Mouse (Mus musculus) gastrocnemius, postnatal 14 days (tissue): Measurements from ENCODE around the gene Lmntd1. TPM values are rescaled to one million over a fixed set of nuclear protein-coding genes. Genes with fewer than 3 reads are reported as not detected.

Experiments used
- DNase-seq: peaks from one replicate; pipeline ENCODE4 v3.0.0; 2021; ENCODE audit warnings: mixed read lengths
- intact Hi-C: fragments of 180-260 bp; cut with DNase I; formaldehyde crosslinking; loops from one replicate; pipeline ENCODE4 v1.15.1; 2025; ENCODE audit warnings: low total_unique reads
- total RNA-seq, 2 experiments: library from RNA; stranded (reverse); gene quantifications; 2 replicates each; pipeline ENCODE4 v1.2.3; 2021

Lmntd1 gene
- total RNA-seq, 2 experiments from 2014 or later: 0.16 to 0.43 TPM

DNA sequence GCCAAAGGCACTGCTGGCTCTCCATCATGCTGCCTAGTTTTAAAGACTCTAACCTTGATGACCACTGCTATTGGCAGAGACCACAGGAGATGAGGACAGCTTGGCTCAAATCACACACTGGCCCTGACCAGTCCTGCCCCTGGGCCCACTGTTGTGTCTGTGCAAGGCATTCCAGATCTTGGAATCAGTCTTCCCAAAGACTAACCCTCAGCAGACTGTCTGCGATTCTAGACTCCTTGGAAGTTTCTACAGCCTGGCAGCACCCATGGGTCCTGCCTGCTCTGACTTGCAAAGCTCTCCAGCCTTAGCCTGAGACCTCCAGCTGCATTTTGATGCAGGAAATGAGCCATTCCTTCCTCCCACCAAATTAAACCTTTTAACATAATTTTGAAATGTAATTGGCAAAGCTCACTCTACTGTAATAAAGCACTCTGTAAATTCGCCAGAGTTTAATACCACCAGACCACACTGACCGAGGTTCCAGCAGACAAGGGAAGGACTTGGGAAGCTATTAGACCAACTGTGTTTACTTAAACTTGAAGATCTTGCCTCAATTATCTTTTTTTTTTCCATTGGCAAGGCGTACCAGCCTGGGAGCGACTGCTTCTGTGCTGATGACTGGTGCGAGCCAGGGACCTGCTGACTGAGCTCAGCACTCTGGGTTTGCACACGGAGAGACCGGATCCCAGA is 168.2 kb downstream of the Lmntd1 start:
- intact Hi-C loops: no loop called here

DNA sequence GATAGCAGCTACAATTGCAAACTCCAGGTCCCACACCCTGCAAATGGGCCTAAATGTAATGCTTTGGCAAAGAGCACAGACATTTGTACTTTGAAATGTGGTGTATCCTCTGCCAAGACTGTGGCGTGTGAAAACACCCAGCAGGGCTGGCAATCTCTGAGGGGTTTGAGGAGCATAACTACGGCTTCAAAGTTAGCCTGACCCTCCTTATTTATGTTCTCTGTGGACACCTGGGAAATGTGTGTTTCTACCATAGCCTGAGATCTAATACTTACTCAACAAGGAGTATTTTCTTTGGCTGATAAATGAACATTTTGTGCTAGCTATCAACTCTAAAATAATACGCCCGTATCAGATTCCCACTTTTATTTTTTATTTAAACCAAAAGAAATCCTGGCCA is 168.7 kb downstream of the Lmntd1 start:
- intact Hi-C loops: no loop called here

More for the DNA sequence above, 168.2 kb downstream of the Lmntd1 start:
- peak; percentile 53 for DNase-seq

DNA sequence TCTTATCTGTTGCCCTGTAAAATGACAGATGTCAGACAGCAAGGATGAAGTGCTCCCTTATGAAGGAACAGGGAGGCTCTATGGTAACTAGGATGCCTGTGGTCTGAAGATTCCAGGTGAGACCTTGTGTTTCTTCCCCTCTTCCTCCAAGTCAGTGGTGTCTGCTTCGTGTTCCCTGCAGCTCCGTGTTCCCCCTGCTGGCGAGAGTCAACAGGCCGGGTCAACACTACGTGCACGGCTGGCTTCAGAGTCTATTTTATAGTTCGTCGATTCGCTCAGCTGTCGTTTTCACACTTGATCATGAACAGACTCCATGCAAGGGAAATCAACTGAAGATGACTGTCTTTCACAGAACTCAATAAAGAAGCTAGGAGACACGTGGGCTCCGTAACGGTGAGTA is 171.3 kb downstream of the Lmntd1 start:
- DNase-seq: no peak
- intact Hi-C loops: no loop called here

More for the DNA sequence above, 168.7 kb downstream of the Lmntd1 start:
- DNase-seq: no peak

DNA sequence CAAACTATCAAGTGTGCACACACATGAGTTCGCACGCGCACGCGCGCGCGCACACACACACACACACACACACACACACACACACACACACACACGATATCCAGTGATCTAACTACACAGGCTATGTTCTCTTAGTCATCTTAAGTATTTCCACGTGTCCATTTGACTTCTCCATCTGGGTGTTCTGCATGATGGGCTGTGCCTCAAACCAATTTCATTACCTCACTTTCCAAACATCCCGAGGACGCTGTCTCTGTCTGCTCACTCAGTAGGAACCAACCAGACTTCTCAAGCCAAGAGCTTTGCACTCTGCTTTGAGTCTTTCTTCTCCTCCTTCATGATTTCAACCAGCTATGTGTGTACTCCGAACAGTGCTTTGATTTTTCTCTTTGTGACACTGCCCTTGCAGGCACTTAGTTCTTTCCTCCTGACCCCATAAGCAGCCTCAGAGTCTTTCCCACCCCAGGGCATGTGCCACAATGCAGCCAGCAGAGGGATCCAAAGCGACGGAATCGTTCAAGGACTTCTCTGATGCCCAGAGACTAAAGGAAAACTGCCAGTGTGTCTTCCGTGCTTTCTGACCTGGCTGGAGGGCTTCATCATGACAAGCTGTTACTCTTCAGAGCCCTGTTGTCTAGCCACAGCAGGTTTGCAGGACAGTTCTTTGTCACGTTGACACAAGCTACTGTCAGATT is 172.6 kb downstream of the Lmntd1 start:
- intact Hi-C loops: no loop called here
- peak; percentile 46 for DNase-seq

DNA sequence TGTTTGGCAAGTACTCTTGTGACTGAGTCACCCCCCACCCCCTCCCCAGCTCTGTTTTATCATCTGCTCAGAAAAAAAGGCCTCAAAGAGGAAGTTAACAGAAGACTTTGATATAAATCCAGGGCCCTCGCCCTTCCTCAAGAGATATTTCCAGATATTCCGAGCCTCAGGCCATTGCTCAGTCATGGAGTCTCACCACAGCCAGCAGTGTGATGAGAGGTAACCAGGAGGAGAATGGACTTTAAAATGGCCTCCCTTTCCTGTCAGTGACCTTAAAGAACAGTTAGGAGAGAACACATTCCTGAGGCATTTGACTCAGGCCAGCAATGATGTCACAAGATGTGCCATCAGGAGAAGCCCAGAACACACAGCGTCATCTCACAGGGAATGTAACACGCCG is 175.3 kb downstream of the Lmntd1 start:
- DNase-seq: no peak
- intact Hi-C loops: no loop called here

DNA sequence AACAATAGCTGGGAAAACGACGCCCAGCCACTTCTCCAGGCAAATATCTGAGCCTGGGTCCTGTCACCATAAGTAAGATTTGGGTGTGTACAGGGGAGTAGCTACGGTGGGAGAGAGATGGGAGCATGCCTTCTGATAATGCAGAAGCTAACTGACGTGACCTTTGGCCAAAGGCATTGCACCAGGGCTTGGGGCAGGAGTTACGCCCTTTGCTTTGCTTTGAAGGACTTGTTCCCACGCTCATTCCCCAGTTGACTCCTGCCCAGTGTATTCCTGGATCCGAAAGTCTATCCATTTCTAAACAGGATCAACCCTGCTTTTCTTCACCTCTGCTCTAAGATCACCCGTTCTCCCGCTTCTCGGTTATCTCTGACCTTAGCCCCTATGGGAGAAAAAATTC is 178.4 kb downstream of the Lmntd1 start:
- DNase-seq: no peak
- intact Hi-C loops: no loop called here

DNA sequence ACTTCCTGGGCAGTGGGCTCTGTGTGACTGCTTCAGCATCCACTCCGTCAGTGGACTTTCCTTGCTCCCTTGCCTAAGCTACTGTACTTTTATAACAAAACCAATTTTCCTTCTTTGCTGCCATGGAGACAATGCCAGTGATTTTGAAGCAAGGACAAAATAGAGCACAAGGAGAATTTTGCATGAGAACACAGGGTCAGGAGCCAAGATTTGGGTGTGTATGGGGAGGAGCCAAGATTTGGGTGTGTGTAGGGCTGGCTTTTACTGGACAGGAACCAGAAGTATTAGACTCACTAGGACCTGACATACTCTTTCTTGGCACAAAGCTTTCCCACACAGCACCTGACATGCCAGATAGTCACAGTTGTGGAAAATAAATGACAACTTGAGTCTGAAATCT is 179.0 kb downstream of the Lmntd1 start:
- DNase-seq: no peak
- intact Hi-C loops: no loop called here

DNA sequence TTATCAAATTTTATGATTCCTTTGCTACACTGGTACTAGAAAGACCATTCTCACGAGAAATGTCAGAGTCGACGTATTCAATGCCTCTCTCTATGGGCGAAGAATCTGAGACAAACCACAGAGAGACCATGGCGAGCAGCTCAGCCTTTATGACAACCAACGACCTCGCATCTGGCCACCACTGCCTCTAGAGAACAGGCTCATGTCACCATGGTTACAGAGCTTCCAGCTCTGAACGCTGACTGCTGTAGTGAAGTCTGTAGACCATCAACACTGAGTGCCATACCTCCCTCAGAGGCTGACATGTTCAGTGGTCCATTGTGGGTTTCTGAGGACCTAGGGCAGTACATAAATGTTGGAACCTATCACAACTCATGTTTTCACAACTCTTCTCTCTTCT is 180.2 kb downstream of the Lmntd1 start:
- intact Hi-C loops: no loop called here
- no peak for DNase-seq

DNA sequence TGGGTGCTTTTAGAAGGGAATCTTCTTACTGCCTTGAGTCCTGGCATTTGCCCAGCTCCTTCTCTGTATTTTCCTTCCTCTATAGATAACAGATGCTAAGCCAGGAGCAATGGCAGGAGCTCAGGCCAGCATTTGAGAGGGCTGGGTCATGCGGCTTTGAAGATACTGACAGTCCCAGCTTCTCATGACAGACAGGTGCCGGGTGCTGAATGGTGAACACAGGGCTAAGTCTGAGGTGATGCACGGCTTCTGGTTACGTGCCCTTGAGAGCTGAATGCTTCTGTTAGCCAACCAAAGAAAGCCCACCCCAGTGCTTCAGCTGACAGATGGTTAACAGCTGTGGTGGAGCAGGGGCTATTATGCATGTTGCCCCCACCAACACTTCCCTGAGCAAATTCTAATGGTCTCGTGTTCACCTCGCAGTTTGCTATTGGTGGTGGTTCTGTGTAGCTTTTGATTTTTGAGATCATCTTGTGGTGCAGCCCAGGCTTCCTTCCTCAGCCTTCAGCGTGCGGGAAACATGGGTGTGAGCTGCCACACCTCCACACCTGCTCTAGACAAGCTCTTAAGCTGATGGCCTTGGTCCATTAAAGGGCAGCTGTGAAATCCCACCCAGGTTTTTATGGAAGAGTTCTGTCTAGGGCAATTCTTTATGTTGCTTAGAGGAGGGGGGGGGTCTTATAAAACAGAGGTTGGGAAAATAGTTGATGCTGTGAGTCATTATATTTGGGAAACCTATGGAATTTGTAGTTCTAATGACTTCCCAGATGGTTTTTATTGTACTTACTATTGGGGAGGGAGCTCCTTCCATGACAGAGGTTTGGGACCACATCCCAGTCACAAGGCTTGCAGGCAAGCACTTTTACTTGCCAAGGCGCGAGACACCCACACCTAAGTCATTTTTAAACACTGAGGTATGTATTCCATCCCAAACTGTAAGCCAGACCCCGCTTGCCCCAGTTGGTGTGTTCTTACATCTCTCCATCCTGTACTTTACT is 181.1 kb downstream of the Lmntd1 start:
- DNase-seq: no peak
- intact Hi-C loops: no loop called here

DNA sequence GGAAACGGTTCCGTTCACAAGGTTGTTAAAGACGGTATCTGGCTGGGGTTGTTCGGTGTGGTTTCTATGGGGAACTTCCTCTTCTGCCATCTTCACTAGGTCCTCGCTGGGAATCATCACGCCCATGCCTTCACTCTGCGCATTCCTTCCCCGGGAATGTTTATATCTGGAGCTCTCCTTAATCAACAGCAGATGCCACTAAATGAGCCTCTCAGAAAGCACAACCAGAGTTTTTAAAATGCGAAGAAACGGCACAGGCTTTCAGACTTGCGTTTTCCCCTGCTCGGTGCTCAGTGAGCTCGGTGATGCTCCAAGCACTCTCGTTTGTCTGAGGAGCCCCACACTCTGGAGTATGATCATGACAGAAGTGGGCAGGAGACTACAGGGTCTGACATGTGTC is 182.4 kb downstream of the Lmntd1 start:
- intact Hi-C loops: no loop called here
- no peak for DNase-seq

DNA sequence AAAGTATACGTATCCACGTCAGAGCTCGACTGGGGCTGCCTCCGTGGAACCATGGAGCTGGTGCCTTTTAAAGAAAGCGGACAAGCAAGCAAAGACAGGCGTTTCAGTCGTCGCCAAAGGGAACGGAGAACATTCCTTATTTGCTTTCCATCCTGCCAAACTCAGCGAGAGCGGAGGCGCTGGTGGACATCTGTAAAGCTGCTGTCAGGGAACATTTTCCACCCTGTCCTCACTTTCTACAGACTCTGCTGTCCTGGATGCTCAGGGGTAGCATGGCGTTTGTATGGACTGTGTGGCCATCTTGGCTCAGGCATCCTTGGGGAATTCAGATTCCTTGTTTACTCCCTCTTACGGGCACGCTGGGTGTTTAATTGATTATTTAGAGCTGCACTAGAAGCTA is 186.7 kb downstream of the Lmntd1 start:
- no peak for DNase-seq
- intact Hi-C loops: no loop called here

DNA sequence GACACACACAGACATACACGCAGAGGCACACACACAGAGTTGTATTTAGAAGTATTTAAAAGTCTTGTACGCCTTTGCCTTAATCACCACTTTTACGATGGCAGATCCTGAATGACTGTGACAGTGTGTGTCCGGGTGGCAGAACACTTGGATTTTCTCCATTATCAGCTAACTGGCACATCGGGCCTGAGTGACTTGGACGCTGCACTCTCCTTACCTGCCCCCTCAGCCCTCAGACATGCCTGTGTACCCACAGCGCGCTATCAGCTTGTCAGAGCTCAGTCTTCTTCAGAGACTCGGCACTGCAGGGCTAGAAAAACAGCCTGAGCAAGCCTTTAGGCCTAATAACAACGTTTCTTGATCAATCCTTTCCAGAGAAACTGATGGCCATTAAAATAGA is 187.6 kb downstream of the Lmntd1 start:
- intact Hi-C loops: no loop called here
- DNase-seq: no peak

DNA sequence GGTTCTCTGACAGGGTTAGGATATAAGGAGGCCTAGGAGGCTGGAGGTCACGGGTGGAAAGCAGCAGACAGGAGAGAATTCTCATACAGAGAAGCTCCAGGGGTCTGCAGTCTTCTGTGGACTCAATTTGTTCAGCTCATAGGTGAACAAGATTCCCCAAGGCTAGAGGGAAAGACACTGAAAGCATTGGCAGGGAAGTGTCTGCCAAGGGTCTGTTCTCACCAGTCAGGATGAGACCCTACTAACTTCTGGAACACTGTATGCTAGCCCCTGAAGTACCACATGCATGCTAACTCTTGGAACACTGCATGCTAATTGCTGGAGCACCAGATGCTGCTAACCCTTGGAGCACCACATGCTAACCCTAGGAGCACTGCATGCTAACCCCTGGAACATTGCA is 190.0 kb downstream of the Lmntd1 start:
- intact Hi-C loops: no loop called here
- DNase-seq: no peak

DNA sequence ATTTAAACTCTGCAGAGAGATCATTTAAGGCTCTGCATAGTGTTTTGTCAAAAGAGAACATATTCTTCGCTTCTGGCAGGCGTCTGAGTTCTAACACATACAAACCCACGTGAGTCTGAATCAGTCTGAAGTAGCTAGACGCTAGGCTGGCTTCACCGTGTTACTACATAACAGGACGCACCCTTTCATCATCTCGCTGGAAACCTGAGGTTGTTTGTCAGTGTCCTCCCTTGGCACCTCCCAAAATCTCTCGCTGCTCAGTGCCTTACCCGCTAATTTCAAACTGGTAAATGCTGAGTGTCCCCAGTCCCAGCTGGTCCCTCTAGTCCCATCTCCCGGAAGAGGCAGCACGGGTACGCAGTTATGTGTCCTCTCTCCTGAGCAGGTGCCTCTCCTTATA is 190.6 kb downstream of the Lmntd1 start:
- DNase-seq: no peak
- intact Hi-C loops: no loop called here

DNA sequence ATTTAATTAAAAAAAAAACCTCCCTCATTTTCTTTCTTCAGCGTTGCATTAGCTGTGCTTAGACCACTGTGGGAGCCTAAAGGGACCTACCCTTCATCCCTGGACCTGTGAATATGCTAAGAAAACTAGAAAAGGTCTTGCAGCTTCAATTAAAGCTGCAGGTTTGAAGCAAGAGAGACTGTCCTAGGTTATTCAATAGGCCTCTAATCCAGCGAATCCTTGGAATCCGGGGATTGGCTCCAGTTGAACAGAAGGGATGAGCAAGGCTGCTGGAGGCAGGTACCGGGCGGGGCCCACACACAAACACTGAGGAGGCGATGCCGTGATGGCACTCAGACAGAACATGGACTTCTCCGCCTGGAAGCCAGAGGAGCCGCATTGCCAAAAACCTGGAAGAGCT is 192.5 kb downstream of the Lmntd1 start:
- intact Hi-C loops: no loop called here

DNA sequence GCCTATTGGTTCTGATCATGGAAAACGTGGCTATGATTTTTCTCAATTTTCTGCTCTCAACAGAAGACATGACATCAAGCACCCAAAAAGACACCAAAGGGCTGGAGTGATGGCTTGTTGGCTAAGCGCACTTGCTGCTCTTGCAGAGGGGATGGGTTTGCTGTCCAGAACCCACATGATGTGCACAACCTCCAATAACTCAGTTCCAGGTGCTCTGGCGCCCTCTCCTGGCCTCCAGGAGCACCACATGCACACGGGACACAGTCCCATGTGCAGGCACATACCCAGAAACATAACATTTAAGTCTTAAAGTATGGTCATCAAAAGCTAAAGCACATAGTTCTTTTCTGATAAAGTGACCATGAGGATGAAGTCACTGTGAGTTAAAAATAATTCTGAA is 193.7 kb downstream of the Lmntd1 start:
- intact Hi-C loops: no loop called here
- DNase-seq: no peak

More for the DNA sequence above, 192.5 kb downstream of the Lmntd1 start:
- DNase-seq: no peak

DNA sequence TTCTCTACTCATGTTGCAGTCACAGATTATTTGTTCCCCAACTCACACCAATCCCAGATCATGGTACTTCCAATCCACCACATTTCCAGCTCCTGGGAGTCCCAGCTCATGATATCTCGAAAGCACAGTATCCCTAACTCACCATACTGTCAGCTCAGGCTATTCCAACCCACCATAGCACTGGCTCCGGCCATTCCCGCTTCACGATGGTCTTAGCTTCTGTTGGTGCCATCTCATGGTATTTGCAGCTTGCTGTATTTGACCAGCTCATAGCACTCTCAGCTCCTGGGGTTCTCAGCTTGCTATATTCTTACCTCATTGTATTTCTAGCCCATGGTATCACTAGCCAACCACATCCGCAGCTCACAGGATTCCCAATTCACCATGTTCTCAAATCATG is 195.3 kb downstream of the Lmntd1 start:
- intact Hi-C loops: no loop called here

DNA sequence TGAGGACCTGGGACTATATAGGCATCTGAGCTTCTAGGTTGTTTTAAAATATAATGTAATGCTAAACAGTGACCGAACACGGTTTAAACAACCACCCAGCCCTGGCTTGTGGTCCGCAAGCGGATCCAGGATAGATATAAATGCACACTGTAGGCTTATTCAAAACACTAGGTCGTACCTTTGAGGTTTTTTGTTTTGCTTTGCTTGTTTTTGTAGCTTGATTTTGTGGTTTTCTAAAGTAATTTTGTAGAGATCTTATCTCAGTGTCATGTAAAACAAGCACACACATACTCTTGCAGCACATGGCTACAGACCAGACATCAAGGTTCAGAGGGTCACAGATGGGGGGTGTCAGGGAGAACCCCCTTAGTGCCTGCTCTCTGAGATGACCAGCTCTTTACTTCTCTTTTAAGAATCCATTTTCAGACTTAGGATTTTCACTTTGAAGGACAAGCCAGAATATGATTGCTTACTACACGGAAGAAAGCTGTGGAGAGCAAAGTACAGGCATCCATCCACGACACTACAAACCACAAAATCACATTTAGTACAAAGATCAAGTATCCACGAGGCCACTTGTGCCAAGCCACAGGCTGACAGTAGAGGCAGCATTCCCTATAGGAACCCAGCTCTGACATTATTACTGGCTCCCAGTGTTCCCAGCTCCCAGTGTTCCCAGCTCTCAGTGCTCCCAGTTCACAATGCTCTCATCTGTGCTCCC is 196.2 kb downstream of the Lmntd1 start:
- intact Hi-C loops: no loop called here
- no peak for DNase-seq

More for the DNA sequence above, 195.3 kb downstream of the Lmntd1 start:
- DNase-seq: no peak

DNA sequence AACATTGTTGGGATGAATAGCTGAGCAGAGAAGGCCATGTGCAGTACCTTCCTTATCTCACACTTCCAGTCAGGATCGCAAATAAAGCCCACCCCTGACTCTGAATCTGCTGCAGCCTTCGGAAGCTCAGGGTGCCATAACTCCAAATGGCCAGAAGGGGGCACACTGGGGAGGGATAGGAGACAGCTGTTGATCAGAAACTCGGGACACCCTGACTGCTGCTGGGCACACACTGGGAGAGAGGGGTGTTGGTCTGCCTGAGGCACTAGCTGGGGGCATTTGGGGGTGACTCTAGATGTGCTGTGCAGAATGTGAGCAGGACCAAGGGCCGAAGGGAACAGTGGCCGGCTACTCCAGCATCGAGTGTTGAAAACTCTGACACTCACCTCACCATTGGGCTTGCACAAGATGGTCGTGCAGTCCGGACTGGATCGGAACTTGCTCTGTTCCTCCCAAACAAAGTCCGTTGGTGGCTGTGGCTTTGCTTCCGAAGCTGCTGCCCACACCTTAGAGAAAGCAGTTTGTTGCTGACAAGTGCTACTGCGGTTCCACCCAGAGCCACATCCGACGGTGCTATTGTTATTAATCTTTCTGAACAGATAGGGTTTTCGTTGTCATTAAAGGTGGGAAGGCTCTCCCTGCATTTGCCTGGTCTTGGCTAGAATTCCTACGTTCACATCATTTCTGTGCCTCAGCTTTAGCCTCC is 197.0 kb downstream of the Lmntd1 start:
- intact Hi-C loops: no loop called here
- DNase-seq: peak; percentile 63
